Mouse (Mus musculus) heart, adult 2 months (tissue): Measurements from ENCODE around the gene Msh5. TPM values are rescaled to one million over a fixed set of nuclear protein-coding genes. Genes with fewer than 3 reads are reported as not detected.

Experiments
- DNase-seq, 2 experiments: peaks; one replicate each; pipeline ENCODE4 v3.0.0; 2021
- H3K27ac ChIP-seq: fragments of 200-600 bp; 2 replicates; pipeline ENCODE4 v1.8.1; 2022
- H3K27me3 ChIP-seq: fragments of 200-500 bp; 2 replicates; pipeline ENCODE4 v1.6.1; 2012; ENCODE audit warnings: mild to moderate bottlenecking, low read length, inconsistent platforms, mixed read lengths; ENCODE audit not compliant: control insufficient read depth, insufficient read depth
- H3K36me3 ChIP-seq: fragments of 200-500 bp; 2 replicates; pipeline ENCODE4 v1.6.1; 2012; ENCODE audit warnings: low read length, inconsistent platforms; ENCODE audit not compliant: control insufficient read depth, insufficient read depth
- H3K4me1 ChIP-seq: fragments of 200-500 bp; 2 replicates; pipeline ENCODE4 v1.6.1; 2011; ENCODE audit warnings: low read length; ENCODE audit not compliant: control insufficient read depth, insufficient read depth
- H3K4me3 ChIP-seq: fragments of 200-600 bp; 2 replicates; pipeline ENCODE4 v1.8.1; 2022
- H3K79me2 ChIP-seq: fragments of 200-500 bp; replicated peaks from 2 replicates; pipeline ENCODE4 v1.6.1; 2012; ENCODE audit warnings: mild to moderate bottlenecking, inconsistent platforms, low read length, moderate library complexity, mixed read lengths; ENCODE audit not compliant: control insufficient read depth, insufficient read depth
- H3K9ac ChIP-seq: fragments of 200-500 bp; 2 replicates; pipeline ENCODE4 v1.6.1; 2012; ENCODE audit warnings: low read depth, mild to moderate bottlenecking, control low read depth, inconsistent platforms, low read length, mixed read lengths
- CTCF ChIP-seq: fragments of 200-600 bp; IDR thresholded peaks from 2 replicates; pipeline ENCODE4 v1.8.1; 2022; ENCODE audit warnings: antibody characterized with exemption, mild to moderate bottlenecking, moderate library complexity
- EP300 ChIP-seq: fragments of 200-500 bp; IDR thresholded peaks from 2 replicates; pipeline ENCODE4 v1.6.1; 2011; ENCODE audit warnings: low read depth, low read length, control low read depth; ENCODE audit not compliant: insufficient read depth
- POLR2A ChIP-seq: fragments of 200-500 bp; IDR thresholded peaks from 2 replicates; pipeline ENCODE4 v1.6.1; 2011; ENCODE audit warnings: mild to moderate bottlenecking, low read depth, low read length, control low read depth; ENCODE audit not compliant: insufficient read depth
- WGBS: fragments of 180-500 bp; shearing (Covaris S2); methylation state at CpG from one replicate; pipeline ENCODE4 v1.1.7; 2018; 5-methylcytosine and 5-hydroxymethylcytosine counted together
- intact Hi-C: fragments of 180-260 bp; cut with DNase I; formaldehyde crosslinking; loops from one replicate; pipeline ENCODE4 v1.15.1; 2025
- polyA plus RNA-seq: library from polyadenylated mRNA; depleted of rRNA; stranded (reverse); fragments of >200 nt; gene quantifications from 2 replicates; pipeline ENCODE4 v1.2.3, GENCODE M21; 2012
- total RNA-seq, 2 experiments: library from RNA; stranded (reverse); gene quantifications; 2 replicates each; pipeline ENCODE4 v1.2.3; 2021

Gene Msh5
- total and polyA plus RNA-seq, 3 experiments: 0.23 to 1.2 (median 0.29) TPM

DNA sequence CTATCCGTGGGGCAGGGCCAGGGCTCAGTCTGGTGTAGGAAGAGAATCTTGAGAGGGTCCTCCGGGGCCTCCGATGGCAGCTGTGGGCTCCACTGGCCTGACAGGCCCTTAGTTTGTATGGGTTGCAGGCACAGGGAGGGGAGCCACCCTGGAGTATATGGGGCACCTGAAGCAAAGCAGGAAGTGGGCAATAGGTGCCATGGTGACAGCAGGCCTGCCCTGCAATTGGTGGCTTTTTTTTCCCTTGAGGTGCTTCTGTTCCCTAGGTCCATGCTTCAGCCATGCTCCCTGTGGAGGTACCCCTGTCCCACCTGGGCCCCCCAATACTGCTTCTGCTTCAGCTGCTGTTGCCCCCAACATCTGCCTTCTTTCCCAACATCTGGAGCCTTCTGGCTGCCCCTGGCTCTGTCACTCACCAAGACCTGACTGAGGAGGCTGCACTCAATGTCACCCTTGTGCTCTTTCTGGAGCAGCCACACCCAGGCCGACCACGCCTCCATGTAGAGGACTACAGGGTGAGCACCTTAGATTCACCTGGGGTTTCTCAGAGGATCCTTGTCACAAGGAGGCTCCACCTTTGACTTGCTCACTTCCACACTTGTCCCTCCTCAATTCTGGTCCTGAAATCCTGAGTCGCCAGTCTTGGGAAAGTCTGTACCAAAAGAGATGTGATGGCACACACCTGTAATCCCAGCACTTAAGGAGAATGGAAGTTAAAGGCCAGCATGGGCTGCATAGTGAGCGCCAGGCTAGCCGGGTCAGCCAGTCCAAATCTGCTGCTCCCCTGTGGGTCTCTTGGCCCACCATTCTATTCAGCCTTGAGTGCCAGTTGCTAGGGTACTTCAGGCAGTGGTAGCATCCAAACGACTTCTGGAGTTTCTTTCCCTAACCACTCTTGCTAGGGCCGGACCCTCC lies 29.5 kb downstream of the Msh5 start:
- Histone ChIP-seq H3K4me3 (no peak overlapping the region), H3K27me3 (no peaks in the 10 kb centered on the region), H3K9ac (no peak overlapping the region), H3K79me2 (no peaks in the 10 kb centered on the region), H3K4me1 (peaks cover 6% of the 10 kb centered on the region; the same call in 1 of the 2 replicates), H3K27ac (peak overlapping the region; percentile 36), H3K36me3 (no peaks in the 10 kb centered on the region)
- TF ChIP-seq EP300 (no peak), CTCF (no peak), POLR2A (no peak)
- peak in 1 of 2 experiments; percentile 13 for DNase-seq
- 74% methylated on average over 10 of the region's 10 CpGs for WGBS
- intact Hi-C loops: no loop called here

DNA sequence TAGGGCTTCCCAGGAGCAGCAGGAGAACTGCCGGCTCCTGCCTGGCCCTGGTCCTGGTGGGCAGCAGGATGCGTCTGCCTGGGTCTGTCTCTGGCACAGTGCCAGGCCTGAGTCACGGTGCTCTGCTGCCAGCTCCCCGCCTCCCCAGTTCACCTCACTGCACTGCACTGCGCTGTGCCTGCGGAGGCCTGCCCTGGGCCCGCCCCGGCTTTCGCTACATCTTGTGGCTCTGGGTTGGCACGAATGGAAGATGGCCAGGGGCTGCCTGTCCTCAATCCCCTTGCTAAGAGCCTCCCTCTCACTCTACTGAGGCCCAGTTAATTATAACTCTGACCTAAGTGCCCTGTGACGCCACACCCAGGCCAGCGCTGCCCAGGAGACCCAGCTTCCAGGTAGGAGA lies 30.2 kb downstream of the Msh5 start, which contains the start of gene Vwa7:
Vwa7 (plus strand) TSS at position 204 of the 400 bp plus-strand sequence.
- Histone ChIP-seq H3K9ac (0 out of 2 replicates have a peak within 1 kb of the TSS, but pooled peaks have one; percentile 27), H3K36me3 (no peaks in the 10 kb centered on the region), H3K4me1 (peaks cover 3% of the 10 kb centered on the region; the same call in 1 of the 2 replicates), H3K27me3 (no peaks in the 10 kb centered on the region), H3K27ac (peak within 1 kb of the TSS; percentile 36), H3K4me3 (no peak within 1 kb of the TSS), H3K79me2 (no peaks in the 10 kb centered on the region)
- TF ChIP-seq POLR2A (no peak), EP300 (no peak), CTCF (no peak)
- peak; percentile 46 to 60 for DNase-seq
- intact Hi-C loops: no loop called here
- WGBS: 28% methylated on average over 12 of the region's 12 CpGs

DNA sequence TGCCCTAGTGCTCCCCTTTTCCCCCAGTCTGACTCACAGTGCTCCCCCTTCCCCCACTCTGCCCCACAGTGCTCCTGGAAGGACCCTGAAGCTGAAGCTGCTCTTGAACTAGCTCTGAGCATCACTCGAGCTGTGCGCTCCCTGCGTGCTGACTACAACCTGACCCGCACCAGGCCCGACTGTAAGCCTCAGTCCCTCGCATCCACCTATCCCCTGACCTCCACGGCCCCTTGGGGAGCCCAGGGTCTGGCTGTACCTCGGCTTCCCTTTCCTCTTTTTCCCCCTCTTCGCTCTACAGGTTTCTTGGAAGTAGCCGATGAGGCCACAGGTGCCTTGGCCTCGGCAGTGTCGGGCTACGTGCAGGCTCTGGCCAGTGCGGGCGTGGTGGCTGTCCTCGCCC lies 31.2 kb downstream of the Msh5 start:
- H3K27me3 ChIP-seq: no peaks in the 10 kb centered on the region
- H3K27ac ChIP-seq: no peak overlapping the region
- peak in 1 of 2 experiments; percentile 18 for DNase-seq
- H3K9ac ChIP-seq: no peak overlapping the region
- no peaks in the 10 kb centered on the region for H3K79me2 ChIP-seq
- WGBS: 90% methylated on average over 16 of the region's 16 CpGs
- intact Hi-C loops: no loop called here
- H3K36me3 ChIP-seq: no peaks in the 10 kb centered on the region
- TF ChIP-seq EP300 (no peak), POLR2A (no peak), CTCF (no peak)
- no peaks in the 10 kb centered on the region for H3K4me1 ChIP-seq
- no peak overlapping the region for H3K4me3 ChIP-seq

DNA sequence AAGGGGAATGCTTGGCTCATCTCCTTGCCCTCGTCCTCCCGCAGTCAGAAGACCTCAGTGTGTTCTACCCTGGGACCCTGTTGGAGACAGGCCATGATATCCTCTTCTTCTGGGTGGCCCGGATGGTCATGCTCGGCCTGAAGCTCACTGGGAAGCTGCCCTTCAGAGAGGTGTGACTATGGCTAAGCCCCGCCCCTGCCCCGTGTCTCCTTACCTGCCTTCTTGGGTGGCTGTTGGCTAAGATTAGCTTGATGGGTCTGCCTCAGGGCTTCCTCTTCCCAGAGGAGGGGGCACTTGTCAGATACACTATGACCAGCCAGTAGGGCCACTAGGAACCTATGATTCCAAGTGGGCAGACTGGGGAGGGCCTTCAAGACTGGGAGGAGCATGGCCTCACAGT lies 33.3 kb downstream of the Msh5 start:
- intact Hi-C loops: no loop called here
- H3K27me3 ChIP-seq: no peaks in the 10 kb centered on the region
- H3K4me3 ChIP-seq: no peak overlapping the region
- 80% methylated on average over 6 of the region's 6 CpGs for WGBS
- no peak overlapping the region for H3K27ac ChIP-seq
- H3K79me2 ChIP-seq: no peaks in the 10 kb centered on the region
- peak in 1 of 2 experiments; percentile 14 for DNase-seq
- no peaks in the 10 kb centered on the region for H3K4me1 ChIP-seq
- no peak overlapping the region for H3K9ac ChIP-seq
- no peaks in the 10 kb centered on the region for H3K36me3 ChIP-seq
- TF ChIP-seq CTCF: no peak
- TF ChIP-seq EP300: no peak
- TF ChIP-seq POLR2A: no peak

DNA sequence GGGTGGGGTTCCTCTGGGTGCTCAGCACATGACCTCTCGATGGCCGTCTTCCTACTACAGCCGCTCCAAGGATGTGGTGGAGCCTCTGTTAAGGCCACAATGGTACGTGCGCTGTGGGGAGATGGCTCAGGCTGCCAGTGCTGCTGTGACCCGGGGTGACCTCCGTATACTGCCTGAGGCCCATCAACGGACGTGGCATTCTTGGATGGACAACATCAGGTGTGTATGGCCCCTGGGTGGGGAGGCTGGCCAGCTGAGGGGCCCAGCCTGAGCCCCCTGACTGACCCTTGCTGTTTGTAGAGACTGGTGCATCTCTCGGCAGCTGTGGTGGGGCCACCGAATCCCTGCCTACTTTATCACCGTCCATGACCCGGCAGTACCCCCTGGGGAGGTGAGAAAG lies 34.1 kb downstream of the Msh5 start:
- Histone ChIP-seq H3K36me3 (no peaks in the 10 kb centered on the region), H3K4me1 (no peaks in the 10 kb centered on the region), H3K27ac (no peak overlapping the region), H3K27me3 (no peaks in the 10 kb centered on the region), H3K79me2 (no peaks in the 10 kb centered on the region), H3K9ac (no peak overlapping the region), H3K4me3 (no peak overlapping the region)
- 85% methylated on average over 13 of the region's 13 CpGs for WGBS
- no peak for TF ChIP-seq EP300
- TF ChIP-seq CTCF: no peak
- TF ChIP-seq POLR2A: no peak
- no peak for DNase-seq
- intact Hi-C loops: no loop called here

DNA sequence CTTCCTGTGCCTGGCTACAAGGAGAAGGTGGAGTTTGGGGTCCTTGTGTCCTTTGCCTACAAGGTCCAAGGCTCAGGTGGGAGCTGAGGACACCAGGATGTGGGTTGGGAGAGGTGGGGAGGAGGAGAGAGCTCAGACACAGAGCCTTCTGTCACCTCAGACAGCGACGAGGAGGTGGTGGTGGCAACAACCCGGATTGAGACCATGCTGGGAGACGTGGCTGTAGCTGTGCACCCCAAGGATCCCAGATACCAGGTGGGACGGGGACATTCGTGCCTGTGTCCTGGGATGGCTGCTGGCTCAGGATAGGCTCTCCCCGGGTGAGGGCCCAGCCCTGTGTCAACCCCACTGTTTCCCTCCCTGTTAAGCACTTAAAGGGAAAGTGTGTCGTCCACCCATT lies 35.1 kb downstream of the Msh5 start:
- no peaks in the 10 kb centered on the region for H3K27me3 ChIP-seq
- H3K27ac ChIP-seq: no peak overlapping the region
- H3K9ac ChIP-seq: no peak overlapping the region
- TF ChIP-seq CTCF: no peak
- TF ChIP-seq EP300: no peak
- no peak for TF ChIP-seq POLR2A
- H3K4me3 ChIP-seq: no peak overlapping the region
- no peaks in the 10 kb centered on the region for H3K79me2 ChIP-seq
- no peaks in the 10 kb centered on the region for H3K36me3 ChIP-seq
- no peak for DNase-seq
- intact Hi-C loops: no loop called here
- 91% methylated on average over 8 of the region's 8 CpGs for WGBS
- H3K4me1 ChIP-seq: no peaks in the 10 kb centered on the region
